ENCODE assay signal across 9 mouse cellular contexts in the genomic region with DNA sequence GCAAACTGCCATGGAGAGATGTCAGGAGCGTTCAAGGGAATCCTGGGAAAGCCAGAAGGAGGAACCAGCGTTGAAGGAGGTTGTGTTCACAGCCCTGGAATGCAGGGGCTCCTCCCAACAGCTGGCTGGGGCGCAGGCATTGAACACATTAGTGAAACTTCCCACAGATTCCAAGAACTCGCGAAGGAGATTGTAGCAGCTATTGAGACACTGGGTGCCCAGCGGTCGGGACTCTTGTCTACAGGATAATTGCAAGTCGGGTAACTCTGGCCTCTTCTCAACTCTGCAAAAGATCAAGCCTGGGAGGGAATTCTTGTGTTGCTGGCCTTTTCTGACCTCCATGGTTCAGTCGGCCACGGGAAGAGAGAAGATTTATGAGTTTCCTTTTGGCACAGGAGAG.
DNase-seq lines count a peak whose midpoint lies in the region; ATAC-seq lines count a peak whose summit lies in the region.
"Had no signal": no experiment of that assay in that cellular context is flagged by ENCODE, and none has a peak within 500 bp of the region (broad histone marks: within the 10 kb centered on the region; RNA-seq: fewer than 3 reads in every experiment).

No protein-coding gene starts in this region.

- no peak overlapping the region; the same call in 1 of the 2 replicates for H3K9ac ChIP-seq in kidney, embryonic 16.5 days (replicated peaks; ENCODE audit: low read length)

- H3K4me3 ChIP-seq in brown adipose tissue, adult 24 weeks (ENCODE audit: insufficient read depth, low read depth, low read length): no peak overlapping the region
- H3K4me3 ChIP-seq in kidney, embryonic 16.5 days (ENCODE audit: low read length): no peak overlapping the region
- H3K4me3 ChIP-seq: left cerebral cortex, adult 2 months had no signal

- H3K4me1 ChIP-seq in brown adipose tissue, adult 24 weeks (ENCODE audit: control insufficient read depth, insufficient read depth, insufficient read length, low read length): no peaks in the 10 kb centered on the region
- H3K4me1 ChIP-seq in kidney, embryonic 16.5 days (ENCODE audit: insufficient read depth, low read length): peaks cover 31% of the 10 kb centered on the region

- 5% methylated on average over 10 of the region's 10 CpGs for WGBS in kidney, embryonic 16.5 days

- 0 out of 2 replicates have a peak overlapping the region, but pooled peaks have one; percentile 12 for H3K27ac ChIP-seq in brown adipose tissue, adult 24 weeks (replicated peaks; ENCODE audit: low read depth, low read length)
- H3K27ac ChIP-seq in kidney, embryonic 16.5 days (ENCODE audit: low read length): peak overlapping the region; percentile 69
- H3K27ac ChIP-seq: left cerebral cortex, adult 2 months had no signal

- no peaks in the 10 kb centered on the region for H3K9me3 ChIP-seq in kidney, embryonic 16.5 days (ENCODE audit: low read length)

- ATAC-seq in kidney, embryonic 16.5 days (ENCODE audit: low FRiP score, low TSS enrichment): peak; percentile 32; the same call in 1 of the 2 replicates

- H3K36me3 ChIP-seq in kidney, embryonic 16.5 days (ENCODE audit: insufficient read depth, low read length): no peaks in the 10 kb centered on the region

- peak; percentile 24 to 45 for DNase-seq in gastrocnemius, adult 8-10 months (ENCODE audit: low spot score in 2 of 2)
- peak; percentile 51 for DNase-seq in neural tube, embryonic 10.5 days (ENCODE audit: extremely low spot score, low spot score)
- no peak for DNase-seq in thymus, postnatal 14 days
- DNase-seq in T-cell, adult 2 months (ENCODE audit: low spot score): no peak
- no peak for DNase-seq in cerebellum, postnatal 36 days
- no peak for DNase-seq in cerebellum, adult 11 months

- 0 out of 2 replicates have a peak overlapping the region, but pooled peaks have one; percentile 25 for H3K4me2 ChIP-seq in kidney, embryonic 16.5 days (replicated peaks; ENCODE audit: low read depth, low read length)

- no peaks in the 10 kb centered on the region for H3K27me3 ChIP-seq in kidney, embryonic 16.5 days (ENCODE audit: insufficient read depth, low read length)

Comparison
In these comparisons a context has a peak if more than half of its experiments do, and no peak if none do; other contexts are left out.
1. DNase-seq: peak in gastrocnemius, adult 8-10 months (2 of 2) and neural tube, embryonic 10.5 days (single experiment); none in thymus, postnatal 14 days (single experiment), T-cell, adult 2 months (single experiment), cerebellum, postnatal 36 days (0 of 2) and cerebellum, adult 11 months (single experiment).